Mouse (Mus musculus) midbrain, embryonic 11.5 days (tissue): ENCODE results near the gene Gm20517. TPM values are rescaled to one million over a fixed set of nuclear protein-coding genes. Genes with fewer than 3 reads are reported as not detected.

ENCODE experiments used
- ATAC-seq: fragments of 200-750 bp; cut with Nextera tagmentation; 2 replicates; pipeline ENCODE4 v1.8.0; 2017; ENCODE audit warnings: moderate TSS enrichment, moderate library complexity; ENCODE audit not compliant: low FRiP score
- DNase-seq: peaks from one replicate; pipeline ENCODE4 v3.0.0; 2015; ENCODE audit warnings: low spot score; ENCODE audit errors: missing footprints
- H3K27ac ChIP-seq: fragments of 300-500 bp; sonication (generic); 2 replicates; pipeline ENCODE4 v1.5.1; 2014; ENCODE audit warnings: low read depth, low read length
- H3K27me3 ChIP-seq: fragments of 300-500 bp; sonication (generic); 2 replicates; pipeline ENCODE4 v1.6.1; 2014; ENCODE audit warnings: mild to moderate bottlenecking, low read length, moderate library complexity, mixed read lengths; ENCODE audit not compliant: control insufficient read depth, insufficient read depth
- H3K36me3 ChIP-seq: fragments of 300-500 bp; sonication (generic); 2 replicates; pipeline ENCODE4 v1.6.1; 2014; ENCODE audit warnings: mild to moderate bottlenecking, low read length, moderate library complexity, mixed read lengths; ENCODE audit not compliant: control insufficient read depth, insufficient read depth
- H3K4me1 ChIP-seq: fragments of 300-500 bp; sonication (generic); 2 replicates; pipeline ENCODE4 v1.6.1; 2014; ENCODE audit warnings: low read length; ENCODE audit not compliant: control insufficient read depth, insufficient read depth
- H3K4me2 ChIP-seq: fragments of 300-500 bp; sonication (generic); 2 replicates; pipeline ENCODE4 v1.6.1; 2014; ENCODE audit warnings: mild to moderate bottlenecking, moderate library complexity
- H3K4me3 ChIP-seq: fragments of 300-500 bp; sonication (generic); 2 replicates; pipeline ENCODE4 v1.5.1; 2014; ENCODE audit warnings: low read depth, low read length
- H3K9ac ChIP-seq: fragments of 300-500 bp; sonication (generic); 2 replicates; pipeline ENCODE4 v1.6.1; 2014; ENCODE audit warnings: low read length
- H3K9me3 ChIP-seq: fragments of 300-500 bp; sonication (generic); 2 replicates; pipeline ENCODE4 v1.6.1; 2016; ENCODE audit warnings: low read length; ENCODE audit not compliant: control insufficient read depth
- WGBS: fragments of 180-500 bp; shearing (Covaris S2); extraction: QIAGEN DNeasy Blood & Tissue Kit; methylation state at CpG from one replicate; pipeline ENCODE4 v1.1.7; 2014; 5-methylcytosine and 5-hydroxymethylcytosine counted together
- polyA plus RNA-seq: library from polyadenylated mRNA; unstranded; fragments of >200 nt; fragmentation: Nextera tagmentation; extraction: Ambion mirVana; gene quantifications from 2 replicates; pipeline ENCODE4 v1.2.1, GENCODE M21; 2014

Gene Gm20517
- polyA plus RNA-seq, 1 experiment from 2014 or later = 1.4 TPM

DNA sequence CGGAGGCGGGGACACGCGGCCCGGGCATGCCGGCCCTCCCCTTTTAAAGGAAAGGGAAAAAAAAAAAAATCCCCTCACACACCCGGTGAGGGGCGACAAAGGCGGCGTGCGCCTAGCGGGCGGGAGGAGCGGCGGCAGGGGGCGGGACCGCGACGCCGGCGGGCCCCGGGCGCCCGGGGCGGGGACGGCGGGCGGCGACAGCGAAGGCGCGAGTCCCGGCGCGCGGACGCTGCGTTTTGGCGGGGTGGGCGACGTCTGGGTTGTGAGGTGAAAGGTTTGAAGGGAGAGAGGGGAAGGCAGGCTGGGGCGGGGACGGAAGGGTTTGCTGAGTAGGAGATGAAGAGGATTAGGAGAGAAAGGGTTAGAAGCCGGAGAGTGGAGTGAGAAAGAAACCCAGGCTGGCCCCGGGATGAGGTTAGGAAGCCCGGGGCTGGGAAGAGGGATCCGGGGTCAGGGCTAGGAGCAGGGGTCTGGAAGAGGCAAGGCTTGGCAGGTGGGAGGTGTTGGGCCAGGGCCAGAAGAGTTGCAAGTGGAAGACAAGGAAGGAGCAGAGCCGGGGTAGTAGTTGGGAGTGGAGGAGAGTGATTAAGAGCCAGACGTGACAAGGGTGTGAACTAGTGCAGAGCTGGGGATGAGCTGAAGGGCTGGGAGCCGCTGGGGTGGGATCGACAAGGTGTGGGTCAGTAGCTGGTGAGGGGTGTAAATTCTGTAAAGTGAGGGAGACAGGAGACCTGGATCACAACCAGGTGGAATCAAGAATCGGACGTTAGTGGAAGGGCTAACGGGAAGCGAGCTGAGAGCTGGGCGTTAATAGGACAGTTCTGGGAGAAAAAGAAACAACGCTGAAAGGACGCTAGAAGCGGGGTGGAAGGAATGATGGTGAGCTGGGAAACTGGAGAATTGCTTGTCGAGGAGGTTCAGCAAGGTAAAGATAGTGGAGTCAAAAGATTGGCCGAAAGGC is 18.6 kb downstream of the Gm20517 start:
- Histone ChIP-seq H3K4me1 (peaks cover 27% of the 10 kb centered on the region), H3K4me2 (peak overlapping the region; percentile 90), H3K27ac (peak overlapping the region; percentile 94), H3K4me3 (peak overlapping the region; percentile 72), H3K27me3 (no peaks in the 10 kb centered on the region), H3K36me3 (no peaks in the 10 kb centered on the region), H3K9ac (peak overlapping the region; percentile 88), H3K9me3 (no peaks in the 10 kb centered on the region)
- ATAC-seq (peak; percentile 69), DNase-seq (peak; percentile 97)
- WGBS = under 1% methylated on average over 56 of the region's 61 CpGs

DNA sequence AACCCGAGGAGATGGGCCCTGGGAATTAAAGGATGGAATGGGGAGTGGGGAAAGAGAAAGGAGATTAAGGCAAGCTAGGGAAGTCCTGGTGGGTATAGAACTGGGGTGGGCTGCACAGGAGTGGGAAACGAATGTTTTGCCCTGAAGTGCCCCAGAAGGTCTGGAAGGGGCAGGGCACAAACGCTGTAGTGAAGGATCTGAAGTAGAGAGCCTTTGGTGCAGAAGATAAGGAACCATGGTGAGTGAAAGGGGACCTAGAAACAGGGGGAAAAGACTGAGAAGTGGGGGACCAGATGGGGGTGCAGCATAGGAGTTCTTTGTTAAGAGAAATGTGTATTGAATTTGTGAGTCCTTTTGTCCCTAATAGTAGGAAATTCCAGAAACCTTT is 19.3 kb downstream of the Gm20517 start, which contains the start of gene Usp49:
Gene Usp49, plus strand, starts transcription at position 13 of the 388 bp plus-strand sequence.
- Histone ChIP-seq H3K9ac (peak within 1 kb of the TSS; percentile 88), H3K27ac (peak within 1 kb of the TSS; percentile 94), H3K9me3 (no peaks in the 10 kb centered on the region), H3K4me2 (peak within 1 kb of the TSS; percentile 90), H3K36me3 (peaks cover under 1% of the 10 kb centered on the region; the same call in 1 of the 2 replicates), H3K4me1 (peaks cover 27% of the 10 kb centered on the region), H3K27me3 (no peaks in the 10 kb centered on the region), H3K4me3 (peak within 1 kb of the TSS; percentile 72)
- ATAC-seq (no peak), DNase-seq (no peak)
- 1% methylated on average over 3 of the region's 3 CpGs for WGBS

DNA sequence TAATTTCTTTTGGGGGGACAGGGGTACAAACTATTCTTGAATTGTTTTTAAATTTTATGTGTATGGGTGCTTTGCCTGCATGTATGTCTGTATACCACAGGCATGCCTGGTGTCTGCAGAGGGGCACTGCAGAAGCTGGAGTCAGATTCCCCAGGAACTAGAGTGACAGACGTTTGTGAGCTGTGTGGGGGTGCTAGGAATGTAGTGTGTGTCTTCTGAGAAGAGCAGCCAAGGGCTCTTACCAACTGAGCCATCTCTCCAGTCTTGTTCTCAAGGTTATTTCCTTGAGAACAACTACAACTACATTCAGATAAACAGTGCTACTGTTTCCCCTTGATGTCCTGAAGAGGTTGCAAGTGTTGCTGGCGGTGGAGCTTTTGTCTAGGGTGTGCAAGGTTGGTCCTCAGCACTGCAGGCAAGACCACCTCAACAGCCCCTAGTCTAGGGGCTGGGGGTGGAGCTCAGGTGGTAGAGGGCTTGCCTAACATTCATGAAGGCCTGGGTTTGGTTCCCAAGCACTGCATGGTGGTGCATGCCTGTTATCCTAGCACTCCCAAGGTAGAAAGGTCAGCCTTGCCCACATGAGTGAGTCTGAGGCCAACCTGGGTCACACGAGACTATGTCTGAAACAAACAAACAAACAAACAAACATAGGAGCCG is 20.9 kb downstream of the Gm20517 start:
- H3K4me2 ChIP-seq = no peak overlapping the region; the same call in 1 of the 2 replicates

DNA sequence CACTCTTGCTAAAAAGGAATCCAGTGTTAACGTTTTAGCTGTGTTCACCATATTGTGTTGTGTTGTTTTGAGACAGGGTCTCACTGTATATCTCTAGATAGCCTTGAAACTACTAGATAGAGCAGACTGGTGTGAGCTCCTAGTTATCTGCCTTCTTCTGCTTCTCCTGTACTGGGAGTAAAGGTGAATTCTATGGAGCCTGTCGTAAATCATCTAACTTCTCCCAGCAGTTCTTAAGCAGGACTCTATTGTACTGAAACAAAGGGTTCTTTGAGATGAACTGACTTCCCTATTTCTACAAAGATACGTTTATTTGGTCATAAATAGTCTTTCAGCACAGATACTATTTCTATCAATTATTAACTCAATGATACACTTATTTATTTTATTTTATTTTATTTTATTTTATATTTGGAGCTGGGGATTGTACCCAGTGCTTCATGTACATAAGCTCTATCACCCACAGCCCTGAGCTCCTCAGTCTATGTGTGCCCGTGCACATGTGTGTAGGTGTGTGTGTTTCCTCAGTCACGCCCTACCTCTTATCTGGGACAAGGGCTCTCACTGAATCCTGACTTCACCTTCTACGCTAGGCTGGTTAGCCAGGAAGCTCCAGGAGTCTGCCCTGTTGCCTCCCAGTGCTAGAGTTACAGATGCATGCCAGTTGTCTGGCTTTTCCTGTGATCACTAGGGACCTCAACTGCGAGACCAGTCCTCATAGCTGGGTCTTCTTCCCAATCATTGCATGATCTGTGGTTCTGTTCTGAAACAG is 22.8 kb downstream of the Gm20517 start:
- H3K4me3 ChIP-seq = no peak overlapping the region
- DNase-seq (no peak), ATAC-seq (no peak)
- H3K27me3 ChIP-seq = no peaks in the 10 kb centered on the region
- H3K36me3 ChIP-seq = peaks cover 2% of the 10 kb centered on the region; the same call in 1 of the 2 replicates
- peaks cover 27% of the 10 kb centered on the region for H3K4me1 ChIP-seq
- no peak overlapping the region for H3K9ac ChIP-seq
- H3K27ac ChIP-seq = no peak overlapping the region
- 84% methylated on average over 7 of the region's 7 CpGs for WGBS
- H3K4me2 ChIP-seq = no peak overlapping the region
- H3K9me3 ChIP-seq = no peaks in the 10 kb centered on the region

More for the DNA sequence above, 20.9 kb downstream of the Gm20517 start:
- Histone ChIP-seq H3K4me3 (no peak overlapping the region), H3K4me1 (peaks cover 27% of the 10 kb centered on the region), H3K27ac (no peak overlapping the region), H3K9me3 (no peaks in the 10 kb centered on the region), H3K27me3 (no peaks in the 10 kb centered on the region), H3K36me3 (peaks cover 2% of the 10 kb centered on the region; the same call in 1 of the 2 replicates), H3K9ac (no peak overlapping the region)
- ATAC-seq (no peak), DNase-seq (no peak)
- WGBS = 77% methylated on average over 4 of the region's 4 CpGs

DNA sequence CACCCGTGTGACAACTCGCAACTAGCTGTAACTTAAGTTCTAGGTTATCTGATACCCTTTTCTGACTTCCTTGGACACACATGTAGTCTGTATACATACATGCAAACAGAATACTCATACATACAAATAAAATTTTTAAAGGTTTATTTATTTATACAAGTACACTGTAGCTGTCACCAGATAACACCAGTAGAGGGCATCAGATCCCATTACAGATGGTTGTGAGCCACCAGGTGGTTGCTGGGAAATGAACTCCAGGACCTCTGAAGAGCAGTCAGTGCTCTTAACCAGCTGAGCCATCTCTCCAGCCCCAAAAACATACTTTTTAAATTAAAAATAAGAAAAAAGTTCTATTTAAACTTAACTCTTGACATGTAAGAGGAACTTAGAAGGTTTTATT is 31.6 kb downstream of the Gm20517 start:
- Histone ChIP-seq H3K4me2 (no peak overlapping the region), H3K9me3 (no peaks in the 10 kb centered on the region), H3K36me3 (no peaks in the 10 kb centered on the region), H3K9ac (no peak overlapping the region), H3K27ac (no peak overlapping the region), H3K27me3 (no peaks in the 10 kb centered on the region), H3K4me1 (peaks cover 6% of the 10 kb centered on the region; the same call in 1 of the 2 replicates), H3K4me3 (no peak overlapping the region)
- ATAC-seq = no peak
- 82% methylated on average over 2 of the region's 2 CpGs for WGBS
- no peak for DNase-seq

DNA sequence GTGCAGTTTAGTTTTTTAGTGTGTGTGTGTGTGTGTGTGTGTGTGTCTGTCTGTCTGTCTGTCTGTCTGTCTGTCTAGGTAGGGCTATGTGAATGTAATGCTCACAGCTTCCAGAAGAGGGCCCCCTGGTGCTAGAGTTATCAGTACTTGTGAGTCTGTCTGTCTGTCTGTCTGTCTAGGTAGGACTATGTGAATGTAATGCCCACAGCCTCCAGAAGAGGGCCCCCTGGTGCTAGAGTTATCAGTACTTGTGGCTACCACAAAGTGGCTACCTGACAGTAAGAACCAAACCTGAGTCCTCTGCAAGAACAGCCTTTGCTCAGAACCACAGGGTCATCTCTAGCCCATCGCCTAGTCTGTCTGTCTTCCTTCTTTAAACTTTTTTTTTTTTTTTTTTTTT is 35.3 kb downstream of the Gm20517 start:
- WGBS = 63% methylated on average over 1 of the region's 1 CpGs
- Histone ChIP-seq H3K4me3 (no peak overlapping the region), H3K4me2 (no peak overlapping the region), H3K9me3 (no peaks in the 10 kb centered on the region), H3K27ac (no peak overlapping the region), H3K9ac (no peak overlapping the region), H3K36me3 (no peaks in the 10 kb centered on the region), H3K4me1 (peaks cover 6% of the 10 kb centered on the region), H3K27me3 (no peaks in the 10 kb centered on the region)
- no peak for ATAC-seq
- DNase-seq = peak; percentile 94

DNA sequence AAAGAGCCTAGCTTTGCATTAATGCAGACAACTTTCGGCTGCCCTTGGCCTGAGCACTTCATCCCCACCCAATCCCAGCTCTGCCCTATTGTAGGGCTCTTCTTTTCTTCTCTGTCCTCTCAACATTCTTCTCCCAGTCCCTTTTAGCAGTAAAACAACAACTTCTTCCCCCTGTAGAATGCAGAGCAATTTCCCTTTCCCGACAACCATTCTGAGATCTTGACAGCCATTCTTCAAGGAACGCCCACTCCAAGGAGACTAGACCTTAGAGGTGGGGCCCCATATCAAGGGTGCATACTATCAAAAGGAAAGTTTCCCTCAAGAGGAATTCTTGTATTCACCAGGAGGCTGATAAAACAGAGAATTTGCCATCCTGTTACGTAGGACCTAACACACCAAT is 37.6 kb downstream of the Gm20517 start:
- Histone ChIP-seq H3K36me3 (no peaks in the 10 kb centered on the region), H3K27ac (peak overlapping the region; percentile 61), H3K4me2 (peak overlapping the region; percentile 7; the same call in 1 of the 2 replicates), H3K4me3 (no peak overlapping the region), H3K27me3 (no peaks in the 10 kb centered on the region), H3K4me1 (peaks cover 10% of the 10 kb centered on the region), H3K9ac (peak overlapping the region; percentile 12; the same call in 1 of the 2 replicates), H3K9me3 (no peaks in the 10 kb centered on the region)
- 43% methylated on average over 4 of the region's 4 CpGs for WGBS
- no peak for DNase-seq
- 0 out of 2 replicates have a peak, but pooled peaks have one; percentile 33 for ATAC-seq

DNA sequence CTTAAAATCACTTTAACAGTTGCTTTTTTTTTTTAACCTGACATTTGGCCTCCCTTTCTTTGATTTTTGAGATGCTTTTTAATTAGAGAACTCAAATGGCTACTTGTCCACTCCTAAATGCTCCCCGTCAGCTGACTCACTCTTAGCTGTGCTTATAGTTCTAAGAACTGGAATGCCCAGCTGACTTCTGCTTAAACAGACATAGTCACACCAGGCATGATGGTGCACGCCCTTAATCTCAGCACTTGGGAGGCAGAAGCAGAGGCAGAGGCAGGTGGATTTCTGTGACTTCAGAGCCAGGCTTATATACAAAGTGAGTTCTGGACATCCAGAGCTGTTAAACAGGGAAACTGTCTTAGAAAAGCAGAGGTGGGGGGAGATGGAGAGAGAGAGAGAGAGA is 40.6 kb downstream of the Gm20517 start:
- DNase-seq (no peak), ATAC-seq (no peak)
- no peaks in the 10 kb centered on the region for H3K36me3 ChIP-seq
- peak overlapping the region; percentile 48; the same call in 1 of the 2 replicates for H3K27ac ChIP-seq
- H3K27me3 ChIP-seq = no peaks in the 10 kb centered on the region
- WGBS = 72% methylated on average over 2 of the region's 2 CpGs
- no peak overlapping the region for H3K4me2 ChIP-seq
- H3K9me3 ChIP-seq = no peaks in the 10 kb centered on the region
- H3K9ac ChIP-seq = no peak overlapping the region
- H3K4me1 ChIP-seq = peaks cover 10% of the 10 kb centered on the region
- no peak overlapping the region for H3K4me3 ChIP-seq
